Mouse (Mus musculus): Measurements from ENCODE around the gene Gbp4. TPM values are rescaled to one million over a fixed set of nuclear protein-coding genes. Genes with fewer than 3 reads are reported as not detected.
A peak's percentile ranks its signal among the peaks of the same experiment; 100 is the strongest.
"Not testable (repeated sequence)": the region's sequence is repeated elsewhere in the genome, so short reads cannot be mapped to it uniquely, and the experiment has no call there.

The Gbp4 gene
- 1 to 10 TPM in 1 of 2 experiments, under 1 TPM in 1; 0.95 to 1.1 TPM for total RNA-seq (2021)

- DNase-seq: not testable (repeated sequence)
Observed at GRCm38 (mm10) chr5:105139409-105140088, at the start of gene Gbp4, which contains the start of the genes Gbp9 and Gbp8. Gbp4 (minus strand) TSS chr5:105139586. Gbp9 (minus strand) TSS chr5:105139539. Gbp8 (minus strand) TSS chr5:105139540.

- DNase-seq: no peak
Observed at GRCm38 (mm10) chr5:105181446-105181845, 42.1 kb upstream of the Gbp4 start.

- DNase-seq: no peak
Observed at GRCm38 (mm10) chr5:105156582-105156981, 17.2 kb upstream of the Gbp4 start.

- no peak for DNase-seq
Observed at GRCm38 (mm10) chr5:105154049-105154448, 14.7 kb upstream of the Gbp4 start.

GRCm38 (mm10) chr5:105148062-105148461, 8.7 kb upstream of the Gbp4 start:
- DNase-seq: not testable (repeated sequence)

- DNase-seq: no peak
Observed at GRCm38 (mm10) chr5:105146447-105146846, 7.1 kb upstream of the Gbp4 start.

- not testable (repeated sequence) for DNase-seq
Observed at GRCm38 (mm10) chr5:105145731-105146130, 6.3 kb upstream of the Gbp4 start.

- not testable (repeated sequence) for DNase-seq
Observed at GRCm38 (mm10) chr5:105140089-105140810, 864 bp upstream of the Gbp4 start.

- DNase-seq: no peak
Observed at GRCm38 (mm10) chr5:105138906-105139305, 480 bp downstream of the Gbp4 start.

- not testable (repeated sequence) for DNase-seq
Observed at GRCm38 (mm10) chr5:105136706-105137304, 2.6 kb downstream of the Gbp4 start.

GRCm38 (mm10) chr5:105121731-105122130, 17.7 kb downstream of the Gbp4 start:
- DNase-seq: peak; percentile 11 to 15

GRCm38 (mm10) chr5:105115740-105116139, 23.6 kb downstream of the Gbp4 start:
- DNase-seq: no peak

- DNase-seq: no peak
Observed at GRCm38 (mm10) chr5:105114696-105115095, 24.7 kb downstream of the Gbp4 start.

GRCm38 (mm10) chr5:105113656-105114055, 25.7 kb downstream of the Gbp4 start:
- DNase-seq: no peak

GRCm38 (mm10) chr5:105110271-105110852, 29.0 kb downstream of the Gbp4 start:
- peak in 1 of 2 experiments; percentile 3 for DNase-seq

GRCm38 (mm10) chr5:105109775-105110174, 29.6 kb downstream of the Gbp4 start:
- not testable (repeated sequence) for DNase-seq

- not testable (repeated sequence) for DNase-seq
Observed at GRCm38 (mm10) chr5:105105689-105106088, 33.7 kb downstream of the Gbp4 start.

GRCm38 (mm10) chr5:105081900-105082299, 57.5 kb downstream of the Gbp4 start:
- no peak for DNase-seq

- not testable (repeated sequence) for DNase-seq
Observed at GRCm38 (mm10) chr5:105068356-105068755, 71.0 kb downstream of the Gbp4 start.

All from layer of hippocampus, postnatal 36 days (tissue).